Mouse (Mus musculus) neural tube, embryonic 10.5 days (tissue): ENCODE data around the gene Rin2.
"Not testable (repeated sequence)": the region's sequence is repeated elsewhere in the genome, so short reads cannot be mapped to it uniquely, and the experiment has no call there.

Source experiments
- DNase-seq: peaks from one replicate; pipeline ENCODE4 v3.0.0-alpha.2; 2017; ENCODE audit warnings: low spot score; ENCODE audit errors: extremely low spot score

Gene Rin2

DNA sequence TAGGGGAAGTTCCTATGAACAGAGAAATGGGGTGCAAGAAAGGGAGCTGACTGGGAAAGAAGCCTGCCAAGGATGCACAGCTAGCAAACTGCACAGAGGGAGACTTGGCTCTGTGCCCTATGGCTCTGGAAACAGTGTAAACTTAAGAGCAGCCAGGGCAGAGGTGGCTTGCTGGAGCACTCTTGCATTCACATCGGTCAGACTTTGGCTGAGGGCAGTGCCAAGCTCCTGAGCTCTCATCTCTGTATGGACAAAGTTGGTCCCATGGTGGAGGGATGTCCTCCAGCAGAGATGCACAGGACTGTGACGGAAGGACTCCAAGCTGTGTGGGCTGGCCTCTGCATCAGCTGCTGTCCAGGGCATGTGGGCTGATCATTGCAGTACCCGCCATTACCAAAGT, 8.5 kb downstream of the Rin2 start:
- DNase-seq: no peak

DNA sequence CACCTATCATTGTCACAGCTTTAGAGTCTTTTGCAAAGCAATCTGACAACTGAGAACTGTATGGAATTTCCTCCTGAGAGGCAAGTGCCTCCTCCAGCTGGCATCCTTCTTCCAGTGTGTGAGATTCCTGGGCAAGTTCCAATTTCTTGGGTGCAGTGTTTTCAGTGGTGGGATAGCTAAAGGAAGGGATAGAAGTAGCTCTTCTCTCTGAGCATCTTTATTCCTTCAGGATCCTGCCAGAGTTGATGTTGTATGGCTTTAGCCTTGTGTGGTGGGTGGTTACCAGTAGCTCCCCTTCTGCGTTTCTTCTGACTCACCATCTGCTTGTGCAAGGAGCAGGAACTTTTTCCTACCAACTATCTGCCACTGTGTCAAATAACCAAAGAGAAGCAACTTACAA, 9.1 kb downstream of the Rin2 start:
- DNase-seq: no peak

DNA sequence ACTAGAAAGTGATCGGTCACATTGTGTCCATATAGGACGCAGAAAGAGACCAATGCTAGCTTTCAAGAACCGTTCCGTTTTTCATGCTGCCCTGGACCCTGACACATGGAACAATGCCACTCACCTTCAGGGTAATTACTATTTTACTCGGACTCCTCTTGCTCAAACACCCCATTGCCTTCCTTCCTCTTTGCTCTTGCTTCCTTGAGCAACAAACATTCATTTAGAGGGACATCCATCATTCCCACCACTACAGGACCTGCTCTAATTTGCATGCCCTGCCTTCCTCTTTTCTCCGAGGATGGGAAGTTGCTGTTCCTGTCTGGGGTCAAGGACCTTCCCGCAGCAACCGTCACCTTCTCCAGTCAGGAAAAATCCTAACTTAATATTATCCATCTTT, 9.9 kb downstream of the Rin2 start:
- no peak for DNase-seq

DNA sequence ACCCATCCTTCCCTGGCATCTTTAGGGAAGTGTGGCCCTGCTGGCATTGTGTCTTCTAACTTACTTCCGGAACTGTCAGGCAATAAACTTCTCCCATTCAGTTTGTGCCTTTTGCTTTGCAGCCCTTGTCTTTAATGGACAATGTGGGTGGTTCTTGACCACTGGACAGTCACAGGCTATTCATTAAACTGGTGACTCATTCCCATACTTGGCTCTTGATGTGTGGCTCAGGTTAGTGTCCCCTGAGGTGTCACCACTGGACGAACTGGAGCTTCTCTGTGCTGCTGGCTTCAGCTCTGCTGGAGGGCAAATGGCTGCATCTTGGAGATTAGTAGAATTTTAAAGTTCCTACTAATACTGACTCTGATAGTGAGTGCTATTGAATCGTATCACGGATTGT, 11.0 kb downstream of the Rin2 start:
- DNase-seq: no peak

DNA sequence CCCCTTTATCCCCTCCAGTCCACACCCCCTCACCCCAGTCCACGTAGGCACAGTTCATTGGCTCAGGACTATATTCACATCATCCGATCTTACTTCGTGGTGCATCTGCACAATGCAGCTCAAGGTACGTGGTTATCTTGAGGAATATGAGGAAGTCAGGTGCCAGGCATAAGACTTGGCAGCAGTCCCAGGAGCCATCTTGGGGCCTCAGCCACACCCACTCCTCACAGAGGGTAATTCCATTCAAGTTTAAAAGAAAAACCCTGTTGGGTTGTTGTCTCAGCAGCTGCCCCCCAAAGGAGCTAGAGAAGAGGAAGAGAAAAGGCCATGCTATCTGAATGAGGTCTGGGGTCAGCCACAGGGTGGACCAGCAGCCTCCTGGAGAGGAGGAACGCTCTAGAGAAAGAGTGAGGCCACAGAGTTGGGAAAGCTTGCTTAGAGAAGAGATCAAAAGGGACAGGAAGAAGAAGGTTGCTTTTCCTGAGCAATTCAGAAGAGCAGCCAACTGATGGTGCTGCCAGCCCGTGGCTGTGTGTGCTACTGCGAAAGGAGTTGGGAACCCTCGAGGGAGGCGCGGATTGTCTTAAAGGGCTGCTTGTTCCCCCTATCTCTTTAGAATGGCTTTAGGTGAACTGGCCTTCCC, 16.5 kb downstream of the Rin2 start:
- DNase-seq: no peak

DNA sequence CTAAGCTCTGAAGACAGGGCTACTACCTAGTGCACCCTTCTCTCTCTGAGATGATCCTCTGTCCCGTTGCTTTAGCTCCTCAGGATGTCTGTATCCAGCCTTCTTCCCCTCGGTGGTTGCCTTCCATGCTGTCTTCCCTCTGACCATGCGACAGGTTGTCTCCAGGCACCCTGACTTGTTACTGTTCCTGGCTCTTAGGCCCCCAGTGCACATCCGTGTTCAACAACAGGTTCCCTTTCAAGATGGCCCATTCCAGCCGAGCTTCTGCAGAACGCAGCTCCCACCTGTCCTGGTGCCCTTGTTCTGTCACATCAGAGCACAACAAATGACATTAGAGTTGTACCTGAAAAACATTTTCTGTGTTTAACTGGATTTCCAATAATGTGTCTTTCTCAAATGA, 22.1 kb downstream of the Rin2 start:
- DNase-seq: no peak

DNA sequence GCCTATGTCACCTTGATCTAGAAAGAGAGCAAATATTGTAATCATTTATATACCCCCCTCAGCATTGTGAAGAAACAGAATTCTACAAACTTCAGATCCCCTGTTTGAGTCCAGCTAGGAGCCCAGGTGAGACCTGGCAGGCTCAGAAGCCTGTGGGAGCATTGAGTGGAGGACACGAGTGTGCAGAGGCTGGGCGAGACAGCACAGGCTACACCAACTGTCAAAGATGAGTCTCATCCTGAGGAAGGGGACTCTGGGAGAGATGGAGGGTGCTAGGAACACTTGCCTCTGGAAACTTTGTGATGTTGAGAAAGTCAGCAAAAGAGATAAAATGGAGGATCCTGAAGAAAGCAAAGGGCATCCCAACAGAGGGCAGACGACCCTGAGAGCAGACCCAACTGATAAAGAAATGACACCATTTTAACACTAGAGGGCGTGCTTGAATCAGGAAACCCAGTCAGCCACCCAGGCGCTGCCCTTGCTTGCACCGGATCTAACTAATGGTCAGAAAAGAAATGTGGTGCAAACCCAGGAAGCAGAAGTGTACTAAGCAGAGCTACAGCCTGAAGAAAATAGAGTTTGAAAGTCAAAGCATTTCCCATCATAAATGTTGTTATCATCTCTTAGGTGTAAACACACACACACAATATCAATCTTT, 24.5 kb downstream of the Rin2 start:
- DNase-seq: peak; percentile 55

DNA sequence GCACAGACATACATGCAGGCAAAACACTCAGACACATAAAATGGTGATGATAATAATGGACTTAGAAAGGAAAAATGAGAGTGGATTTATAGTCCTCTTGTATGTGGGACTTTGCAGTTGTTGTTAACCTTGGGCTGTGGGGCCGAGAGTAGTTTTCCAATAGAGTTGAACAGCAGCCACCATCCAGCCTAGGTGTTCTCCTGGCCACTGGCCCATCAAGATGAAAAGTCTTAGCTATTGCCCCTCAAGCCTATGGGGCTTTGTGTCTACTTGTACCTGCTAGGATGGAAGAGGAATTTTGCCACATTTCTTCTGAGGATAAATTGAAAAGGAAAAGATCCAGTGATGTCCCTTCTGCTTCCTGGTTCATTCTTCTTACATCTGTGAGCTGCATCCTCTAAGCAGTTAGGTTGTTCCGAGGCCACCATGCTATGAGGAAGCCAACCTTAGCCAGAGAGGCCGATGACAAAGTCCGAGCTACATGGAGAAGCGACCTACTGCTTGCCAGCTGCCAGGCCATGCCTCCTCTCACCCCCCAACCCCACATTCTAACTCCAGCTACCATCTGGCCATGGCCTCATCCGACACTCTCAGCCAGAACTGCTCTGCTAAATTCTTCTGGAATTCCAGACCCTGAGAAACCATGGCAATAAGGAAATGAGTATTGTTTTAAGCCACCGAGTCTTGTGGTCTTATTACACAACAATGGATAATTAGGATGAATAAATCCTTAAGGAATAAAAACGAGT, 25.4 kb downstream of the Rin2 start:
- DNase-seq: no peak

DNA sequence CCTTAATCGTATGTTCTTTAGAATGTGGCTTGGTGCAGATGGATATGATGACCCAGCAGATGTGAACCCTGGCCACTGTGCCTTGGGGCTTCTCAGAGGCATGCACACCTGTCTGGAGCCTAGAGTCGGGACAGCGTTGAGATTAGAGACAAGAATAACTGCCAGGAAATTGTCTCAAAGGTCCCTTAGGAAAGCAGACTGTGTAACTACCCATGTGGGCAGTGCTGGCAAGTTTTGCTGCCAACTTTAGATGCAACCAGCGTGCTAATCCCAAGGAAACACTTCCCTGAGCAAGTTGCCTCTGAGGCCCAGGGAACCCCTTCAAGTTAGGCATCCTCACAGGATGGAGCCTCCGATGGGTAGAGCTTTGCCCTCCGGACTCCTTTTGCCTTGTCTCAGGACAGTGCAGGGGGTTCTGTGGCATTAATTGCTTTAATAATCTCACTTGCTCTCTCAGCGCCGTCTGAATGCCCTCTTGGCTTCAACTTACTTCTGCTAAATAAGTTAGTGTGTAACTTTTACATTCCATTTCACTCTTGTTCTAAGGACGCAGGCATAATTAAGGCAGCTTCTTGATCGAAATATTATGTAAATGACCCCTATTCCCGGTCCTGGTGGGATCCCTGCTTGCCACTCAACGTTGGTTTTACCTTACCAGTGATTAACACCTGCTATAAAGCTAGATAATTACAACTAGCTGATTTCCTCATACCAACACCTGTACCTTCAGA, 26.8 kb downstream of the Rin2 start:
- DNase-seq: no peak

DNA sequence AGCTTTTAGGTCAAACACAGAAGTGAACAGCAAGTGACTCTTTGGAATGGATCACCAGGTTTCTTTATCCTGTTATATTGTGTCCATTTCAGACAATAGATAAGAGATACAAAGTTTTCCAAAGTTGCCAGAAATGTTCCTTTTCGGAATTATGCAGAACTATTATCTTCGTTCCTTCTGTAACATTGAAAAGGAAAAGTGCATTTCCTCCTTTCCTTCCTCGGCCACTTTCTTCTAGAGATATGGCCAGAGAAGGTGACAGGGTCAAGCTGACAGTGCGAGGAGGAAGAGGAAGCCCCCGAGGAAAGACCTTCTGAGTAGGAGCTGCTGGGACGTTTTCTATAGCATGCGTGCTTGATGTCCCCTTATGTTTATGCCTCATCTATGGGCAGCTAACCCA, 29.7 kb downstream of the Rin2 start:
- DNase-seq: no peak

DNA sequence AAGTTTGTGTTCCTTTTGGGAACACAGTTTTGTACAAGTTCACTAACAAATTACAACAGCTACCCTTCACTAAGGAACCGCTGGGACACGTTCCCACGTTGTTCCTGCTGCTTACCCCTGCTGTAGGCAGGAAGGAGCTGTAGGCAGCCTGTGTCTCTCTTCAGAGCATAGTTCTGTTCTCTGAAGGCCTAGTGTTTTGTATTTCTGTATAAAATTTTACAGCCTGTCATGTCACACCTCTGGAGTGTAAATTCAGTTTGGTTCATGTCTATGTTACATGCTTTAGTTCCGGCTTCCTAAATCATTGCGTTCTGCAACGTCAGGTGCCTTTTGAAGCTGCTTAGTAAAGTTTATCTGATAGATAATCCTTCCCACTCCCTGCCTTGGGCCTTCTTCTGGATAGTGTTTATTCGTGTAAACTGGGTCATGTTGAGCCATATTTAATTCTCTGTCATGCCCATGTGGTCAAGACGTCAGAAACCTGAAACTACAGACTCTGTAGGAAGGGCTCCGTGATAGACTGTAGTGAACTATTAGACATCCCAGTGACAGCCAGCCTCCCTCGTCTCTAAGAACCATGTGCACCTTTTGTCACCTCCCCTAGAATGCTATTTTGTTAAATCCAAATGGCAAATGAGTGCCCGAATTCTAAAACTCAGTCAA, 34.8 kb downstream of the Rin2 start:
- DNase-seq: no peak

DNA sequence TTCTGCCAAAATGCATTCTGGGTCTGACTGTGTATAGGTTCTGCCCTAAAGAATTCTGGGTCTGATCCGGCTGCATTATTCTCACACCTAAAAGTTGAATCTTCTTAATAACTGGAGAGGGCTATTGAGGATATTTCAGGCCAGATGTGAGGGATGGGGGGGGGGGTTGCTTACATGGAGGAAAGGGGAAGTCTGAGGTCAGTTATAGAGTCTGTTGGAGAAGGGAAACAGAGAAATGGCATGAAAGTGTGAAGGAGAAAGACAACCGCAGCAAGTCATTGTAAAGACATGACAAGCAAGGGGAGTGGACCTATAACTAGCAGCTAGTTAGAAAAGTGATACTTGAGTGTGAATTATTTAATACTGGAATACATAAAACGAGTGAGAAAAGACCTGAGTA, 36.5 kb downstream of the Rin2 start:
- DNase-seq: no peak

DNA sequence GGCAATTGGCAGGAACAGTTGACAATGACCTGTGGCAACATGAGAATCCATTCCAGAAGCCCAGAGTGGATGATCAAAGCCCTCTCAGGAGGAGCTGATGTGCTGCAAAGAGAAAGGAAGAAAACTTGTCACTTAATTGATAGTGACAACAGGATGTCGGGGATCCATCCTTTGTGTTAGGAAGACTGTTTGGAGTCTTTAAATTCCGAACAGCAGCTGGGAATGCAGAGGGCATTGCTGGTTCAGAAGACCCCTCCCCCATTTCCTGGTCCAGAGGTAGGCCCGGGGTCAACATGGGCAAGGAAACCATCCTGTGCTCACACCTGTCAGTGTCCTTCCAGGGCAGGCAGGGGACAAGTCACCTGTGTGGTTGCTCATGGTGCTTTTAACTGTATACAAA, 37.0 kb downstream of the Rin2 start:
- DNase-seq: no peak

DNA sequence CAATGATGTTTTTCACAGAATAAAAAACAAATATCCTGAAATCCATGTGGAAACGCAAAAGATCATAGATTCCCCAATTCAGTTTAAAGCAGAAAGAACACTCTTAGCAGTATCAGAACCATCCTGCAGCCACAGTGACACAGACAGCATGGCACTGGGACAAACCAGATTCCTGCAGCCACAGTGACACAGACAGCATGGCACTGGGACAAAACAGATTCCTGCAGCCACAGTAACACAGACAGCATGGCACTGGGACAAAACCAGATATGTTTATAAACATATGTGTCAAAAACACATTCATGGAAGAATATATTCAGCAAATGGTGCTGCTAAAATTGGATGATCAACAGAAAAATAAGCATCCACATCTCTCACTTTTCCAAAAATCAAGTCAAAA, 42.5 kb downstream of the Rin2 start:
- no peak for DNase-seq

DNA sequence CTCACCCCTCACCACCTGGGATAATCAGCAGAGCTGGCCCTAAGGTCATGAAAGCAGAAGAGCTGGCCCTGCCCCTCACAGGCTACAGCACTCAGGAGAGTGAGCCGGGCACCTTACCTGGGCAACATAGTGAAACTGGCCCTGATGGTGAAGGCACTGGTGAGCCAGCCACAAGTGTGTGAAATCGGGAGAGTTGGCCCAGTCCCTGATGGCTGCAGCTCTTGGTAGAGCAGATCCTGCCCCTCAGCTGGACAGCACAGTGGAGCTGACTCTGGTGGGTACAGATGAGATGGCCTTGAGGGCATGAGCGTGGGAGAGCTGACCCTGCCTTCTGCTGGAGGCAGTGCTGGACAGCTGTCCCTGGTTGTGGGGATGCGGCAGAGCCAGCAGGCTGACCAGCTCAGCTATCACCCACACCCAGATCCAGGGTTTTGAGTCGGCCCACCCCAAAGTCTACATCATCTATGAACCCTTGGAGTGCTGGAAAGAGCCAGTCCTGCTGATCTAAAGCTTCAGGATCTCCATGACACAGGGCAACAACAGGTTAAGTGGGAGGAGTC, 43.7 kb downstream of the Rin2 start:
- DNase-seq: no peak

DNA sequence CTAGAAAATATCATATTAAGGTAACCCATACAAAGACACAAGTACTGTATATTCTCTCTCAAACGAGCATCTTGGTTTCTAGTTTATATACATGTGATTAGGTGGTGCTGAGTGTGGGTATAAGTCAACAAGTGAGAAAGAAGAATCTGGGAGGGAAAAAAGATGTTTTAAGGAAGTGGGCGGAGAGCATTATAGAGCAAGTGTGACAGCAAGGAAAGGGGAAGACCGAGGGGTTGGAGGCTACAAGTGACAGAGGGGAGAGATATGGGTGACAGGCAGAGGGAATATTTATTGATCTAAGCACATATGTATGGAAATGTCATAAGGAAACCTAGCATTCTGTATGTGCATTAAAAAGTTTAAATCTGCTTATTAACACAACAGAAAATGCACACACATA, 45.1 kb downstream of the Rin2 start:
- DNase-seq: no peak

DNA sequence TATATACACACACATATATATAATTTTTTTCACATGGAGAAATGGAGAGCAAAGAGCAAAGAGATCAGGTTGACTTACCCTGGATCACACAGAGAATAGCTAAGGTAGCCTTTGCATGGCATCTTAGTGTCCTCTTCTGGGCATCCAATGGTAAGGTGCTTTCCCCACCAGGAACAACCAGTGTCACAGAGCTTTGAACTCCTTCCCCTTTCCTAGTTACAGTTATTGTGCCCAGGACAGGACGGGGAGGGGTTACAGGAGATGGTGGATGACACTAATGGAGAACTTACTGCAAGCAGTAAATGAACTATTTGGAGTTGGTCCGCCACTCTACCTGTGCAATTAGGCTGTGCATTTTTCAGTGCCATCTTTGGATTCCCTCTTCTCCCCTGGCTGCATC, 45.7 kb downstream of the Rin2 start:
- DNase-seq: no peak

DNA sequence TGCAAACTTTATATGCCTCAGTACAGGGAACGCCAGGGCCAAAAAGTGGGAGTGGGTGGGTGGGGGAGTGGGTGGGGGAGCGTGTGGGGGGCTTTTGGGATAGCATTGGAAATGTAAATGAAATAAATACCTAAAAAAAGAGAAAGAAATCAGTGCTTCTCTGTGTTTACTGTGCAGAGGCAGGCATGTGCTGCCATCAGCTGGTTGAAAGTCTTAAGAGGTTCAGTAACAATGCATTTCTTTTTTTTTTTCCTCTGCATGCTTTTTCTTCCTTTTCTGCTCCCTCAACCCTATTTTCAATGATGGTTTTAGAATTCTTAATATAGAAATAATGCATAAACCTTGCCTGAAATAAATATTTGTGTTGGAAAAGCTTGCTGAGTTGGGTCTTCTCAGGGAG, 47.3 kb downstream of the Rin2 start:
- not testable (repeated sequence) for DNase-seq

DNA sequence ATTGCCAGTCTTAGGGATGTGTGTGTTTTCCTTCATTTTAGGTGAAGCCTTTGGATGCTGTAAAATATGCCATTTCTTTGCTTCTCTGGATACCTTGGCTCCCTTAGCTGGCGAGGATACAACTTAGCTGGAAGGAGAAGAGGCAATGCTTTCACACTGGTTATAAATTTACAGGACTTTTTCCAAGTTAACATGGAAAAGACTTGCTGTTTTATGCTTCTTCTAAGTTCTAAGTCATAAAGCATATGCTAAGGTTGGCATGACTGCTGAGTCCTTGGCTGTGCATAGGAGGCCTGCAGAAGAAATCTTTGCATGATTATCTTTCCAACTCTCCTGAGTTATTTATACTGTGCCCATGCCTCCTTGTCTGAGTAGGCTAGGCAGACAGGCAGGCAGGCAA, 49.3 kb downstream of the Rin2 start:
- no peak for DNase-seq

DNA sequence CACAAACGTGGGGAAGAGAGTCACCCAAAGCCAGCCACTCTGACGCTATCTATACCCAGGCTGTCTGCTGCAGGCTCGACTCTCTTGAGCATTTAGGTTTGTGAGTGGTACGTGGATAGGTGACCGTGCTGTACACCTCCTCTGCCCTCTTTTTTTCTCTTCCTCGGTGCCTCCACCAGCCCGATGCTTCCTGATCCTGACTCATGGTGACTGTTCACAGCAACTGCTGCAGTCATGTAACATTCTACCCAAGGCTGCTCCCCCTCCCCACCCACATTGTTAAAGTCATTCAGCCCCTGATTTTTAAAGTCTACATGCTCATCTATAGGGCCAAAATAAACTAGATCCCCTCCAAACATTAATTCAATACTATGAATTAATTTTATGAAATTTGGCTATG, 54.4 kb downstream of the Rin2 start:
- DNase-seq: no peak

DNA sequence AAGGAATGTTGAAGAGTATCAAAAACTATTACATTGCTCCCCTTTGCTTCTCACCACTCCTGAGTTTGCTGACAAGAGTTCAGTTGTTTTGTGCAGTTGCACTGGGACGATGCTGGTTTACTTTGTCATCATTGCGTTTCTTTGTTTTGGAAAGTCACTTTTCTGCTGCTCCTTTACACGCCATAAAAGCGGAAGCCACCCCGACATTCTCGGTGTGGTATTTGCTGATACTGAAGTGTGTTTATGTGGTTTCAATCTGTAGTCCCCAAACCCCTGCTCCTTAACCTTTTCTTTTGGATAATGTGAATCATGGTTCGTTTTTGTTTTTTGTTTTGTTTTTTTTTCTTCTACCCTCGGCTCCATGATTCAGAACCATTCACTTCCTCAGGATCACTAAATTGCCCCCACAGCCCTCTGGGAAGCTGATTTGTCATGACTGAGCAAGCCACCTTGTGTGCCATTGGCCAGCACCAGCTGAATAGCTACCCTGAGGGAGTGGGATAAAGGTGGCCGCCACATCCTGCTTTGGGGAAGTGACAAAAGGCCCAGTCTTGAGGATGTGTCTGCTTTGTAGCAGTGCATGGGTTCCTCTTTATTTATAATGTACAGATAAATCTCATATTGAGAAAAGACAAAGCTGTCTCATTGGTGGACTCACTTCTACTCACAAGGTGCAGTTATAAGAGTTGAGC, 55.3 kb downstream of the Rin2 start:
- no peak for DNase-seq
